Mouse (Mus musculus): ENCODE measurements at regions not wholly inside any gene's neighbourhood (a gene's known extent, or its start where the extent isn't known, plus 50 kb on each side); places are given as distances from the start of the nearest gene placed in this dataset.

DNA sequence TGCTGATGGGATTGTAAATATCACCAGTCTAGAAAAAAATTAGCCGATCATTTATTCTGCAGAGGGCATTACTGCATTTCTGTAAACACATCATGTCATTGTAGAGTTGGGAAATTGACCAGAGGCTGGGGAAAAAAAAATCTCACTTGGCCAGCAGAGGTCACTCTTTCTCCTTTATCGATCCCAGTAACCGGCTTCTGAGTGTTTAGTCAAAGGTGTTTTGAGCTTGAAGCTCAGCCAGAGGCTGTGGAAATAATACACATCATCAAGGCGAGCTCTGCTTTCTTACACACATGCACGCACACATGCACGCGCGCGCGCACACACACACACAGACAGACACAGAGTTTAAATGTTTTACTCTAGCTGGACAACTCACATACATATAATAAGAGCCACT lies 106.5 kb downstream of the Slc4a3 start:
- ATAC-seq (ENCODE audit: insufficient read depth, low FRiP score, low TSS enrichment), result no peak
- H3K27ac ChIP-seq (ENCODE audit: low read depth, low read length), result no peak overlapping the region
- 18% methylated on average over 10 of the region's 10 CpGs for WGBS

GRCm38 (mm10) chr1:75652987-75653573 lies 107.0 kb downstream of the Slc4a3 start:
- Histone ChIP-seq H3K27me3 (ENCODE audit: control insufficient read depth, insufficient read depth, low read length) (no peaks in the 10 kb centered on the region), H3K36me3 (ENCODE audit: control insufficient read depth, insufficient read depth, low read length) (no peaks in the 10 kb centered on the region), H3K4me1 (ENCODE audit: control insufficient read depth, insufficient read depth, low read length) (no peaks in the 10 kb centered on the region), H3K4me3 (ENCODE audit: low read depth, low read length) (no peak overlapping the region), H3K4me2 (ENCODE audit: low read depth) (no peak overlapping the region), H3K9me3 (ENCODE audit: control insufficient read depth, low read length) (no peaks in the 10 kb centered on the region), H3K27ac (ENCODE audit: low read depth, low read length) (no peak overlapping the region), H3K9ac (ENCODE audit: low read length) (no peak overlapping the region)
- DNase-seq (ENCODE audit: low spot score) (no peak), ATAC-seq (ENCODE audit: insufficient read depth, low FRiP score, low TSS enrichment) (no peak)
- WGBS, result 66% methylated on average over 3 of the region's 3 CpGs

More for the DNA sequence above, 106.5 kb downstream of the Slc4a3 start:
- Histone ChIP-seq H3K36me3 (ENCODE audit: control insufficient read depth, insufficient read depth, low read length) (no peaks in the 10 kb centered on the region), H3K9me3 (ENCODE audit: control insufficient read depth, low read length) (no peaks in the 10 kb centered on the region), H3K4me1 (ENCODE audit: control insufficient read depth, insufficient read depth, low read length) (no peaks in the 10 kb centered on the region), H3K9ac (ENCODE audit: low read length) (no peak overlapping the region), H3K4me3 (ENCODE audit: low read depth, low read length) (no peak overlapping the region), H3K4me2 (ENCODE audit: low read depth) (no peak overlapping the region), H3K27me3 (ENCODE audit: control insufficient read depth, insufficient read depth, low read length) (no peaks in the 10 kb centered on the region)
- peak; percentile 73 for DNase-seq (ENCODE audit: low spot score)

GRCm38 (mm10) chr1:75653671-75654076 lies 107.6 kb downstream of the Slc4a3 start:
- Histone ChIP-seq H3K27me3 (ENCODE audit: control insufficient read depth, insufficient read depth, low read length) (no peaks in the 10 kb centered on the region), H3K4me1 (ENCODE audit: control insufficient read depth, insufficient read depth, low read length) (no peaks in the 10 kb centered on the region), H3K4me2 (ENCODE audit: low read depth) (peak overlapping the region; percentile 28; the same call in 1 of the 2 replicates), H3K9me3 (ENCODE audit: control insufficient read depth, low read length) (no peaks in the 10 kb centered on the region), H3K9ac (ENCODE audit: low read length) (no peak overlapping the region), H3K27ac (ENCODE audit: low read depth, low read length) (no peak overlapping the region), H3K4me3 (ENCODE audit: low read depth, low read length) (no peak overlapping the region), H3K36me3 (ENCODE audit: control insufficient read depth, insufficient read depth, low read length) (no peaks in the 10 kb centered on the region)
- WGBS, result 3% methylated on average over 9 of the region's 9 CpGs
- ATAC-seq (ENCODE audit: insufficient read depth, low FRiP score, low TSS enrichment), result peak; percentile 68; the same call in 1 of the 2 replicates
- peak; percentile 78 for DNase-seq (ENCODE audit: low spot score)

GRCm38 (mm10) chr1:75656592-75656991 lies 110.5 kb downstream of the Slc4a3 start:
- H3K4me2 ChIP-seq (ENCODE audit: low read depth), result no peak overlapping the region
- H3K27me3 ChIP-seq (ENCODE audit: control insufficient read depth, insufficient read depth, low read length), result no peaks in the 10 kb centered on the region
- no peaks in the 10 kb centered on the region for H3K36me3 ChIP-seq (ENCODE audit: control insufficient read depth, insufficient read depth, low read length)
- no peak overlapping the region for H3K9ac ChIP-seq (ENCODE audit: low read length)
- H3K4me3 ChIP-seq (ENCODE audit: low read depth, low read length), result no peak overlapping the region
- H3K27ac ChIP-seq (ENCODE audit: low read depth, low read length), result no peak overlapping the region
- DNase-seq (ENCODE audit: low spot score) (no peak), ATAC-seq (ENCODE audit: insufficient read depth, low FRiP score, low TSS enrichment) (no peak)
- 57% methylated on average over 4 of the region's 4 CpGs for WGBS
- 0 out of 2 replicates have a peak, but pooled peaks cover 2% of the 10 kb centered on the region for H3K9me3 ChIP-seq (ENCODE audit: control insufficient read depth, low read length)
- H3K4me1 ChIP-seq (ENCODE audit: control insufficient read depth, insufficient read depth, low read length), result no peaks in the 10 kb centered on the region

DNA sequence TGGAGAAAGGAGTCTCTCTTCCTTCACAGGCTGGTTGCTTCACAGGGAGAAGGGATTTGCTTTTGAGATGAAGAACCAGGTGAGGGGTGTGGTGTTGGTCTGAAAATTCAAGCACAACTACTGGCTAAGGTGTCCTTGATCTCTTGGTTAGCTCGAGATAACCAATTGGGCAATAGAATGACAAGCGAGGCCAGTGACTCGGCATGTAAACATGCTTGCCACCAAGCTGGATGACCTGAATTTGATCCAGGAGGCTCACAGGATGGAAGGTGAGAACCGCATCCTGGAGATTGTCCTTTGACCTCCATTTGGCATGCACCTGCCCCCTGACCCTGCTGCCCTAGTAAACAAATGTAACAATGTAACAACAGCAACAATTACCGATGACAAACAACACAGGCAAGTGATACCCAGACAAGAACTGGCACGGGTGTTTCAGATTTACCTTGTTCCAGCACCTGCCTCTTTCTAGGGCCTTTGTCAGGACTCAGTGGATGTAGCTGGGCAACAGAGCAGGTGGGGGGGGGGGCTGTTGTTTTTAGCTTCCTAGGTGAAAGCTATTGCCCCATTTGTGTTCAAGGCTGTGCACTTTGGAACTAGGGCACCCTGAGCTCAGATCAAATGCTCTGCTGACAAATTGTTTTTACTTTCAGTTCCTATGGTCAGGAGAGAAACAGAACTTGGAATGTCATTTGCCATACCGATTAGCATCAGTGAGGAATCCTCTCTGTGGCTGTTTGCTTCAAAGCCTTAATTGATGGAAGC lies 114.5 kb downstream of the Slc4a3 start:
- Histone ChIP-seq H3K4me1 (ENCODE audit: control insufficient read depth, insufficient read depth, low read length) (peaks cover 8% of the 10 kb centered on the region; the same call in 1 of the 2 replicates), H3K27me3 (ENCODE audit: control insufficient read depth, insufficient read depth, low read length) (no peaks in the 10 kb centered on the region), H3K9ac (ENCODE audit: low read length) (no peak overlapping the region), H3K9me3 (ENCODE audit: control insufficient read depth, low read length) (0 out of 2 replicates have a peak, but pooled peaks cover 2% of the 10 kb centered on the region), H3K27ac (ENCODE audit: low read depth, low read length) (no peak overlapping the region), H3K36me3 (ENCODE audit: control insufficient read depth, insufficient read depth, low read length) (no peaks in the 10 kb centered on the region), H3K4me3 (ENCODE audit: low read depth, low read length) (no peak overlapping the region), H3K4me2 (ENCODE audit: low read depth) (no peak overlapping the region)
- WGBS, result 78% methylated on average over 7 of the region's 7 CpGs
- ATAC-seq (ENCODE audit: insufficient read depth, low FRiP score, low TSS enrichment) (no peak), DNase-seq (ENCODE audit: low spot score) (no peak)

- H3K4me3 ChIP-seq (ENCODE audit: low read depth, low read length), result no peak overlapping the region
Measured at GRCm38 (mm10) chr1:75662141-75662990, 116.3 kb downstream of the Slc4a3 start.

GRCm38 (mm10) chr1:75667736-75668269 lies 121.7 kb downstream of the Slc4a3 start:
- H3K36me3 ChIP-seq (ENCODE audit: control insufficient read depth, insufficient read depth, low read length), result no peaks in the 10 kb centered on the region
- H3K4me1 ChIP-seq (ENCODE audit: control insufficient read depth, insufficient read depth, low read length), result peaks cover 4% of the 10 kb centered on the region; the same call in 1 of the 2 replicates
- no peak overlapping the region for H3K9ac ChIP-seq (ENCODE audit: low read length)
- H3K27ac ChIP-seq (ENCODE audit: low read depth, low read length), result no peak overlapping the region
- WGBS, result 13% methylated on average over 6 of the region's 6 CpGs
- DNase-seq (ENCODE audit: low spot score) (no peak), ATAC-seq (ENCODE audit: insufficient read depth, low FRiP score, low TSS enrichment) (no peak)
- H3K4me2 ChIP-seq (ENCODE audit: low read depth), result no peak overlapping the region
- no peak overlapping the region for H3K4me3 ChIP-seq (ENCODE audit: low read depth, low read length)
- H3K27me3 ChIP-seq (ENCODE audit: control insufficient read depth, insufficient read depth, low read length), result no peaks in the 10 kb centered on the region
- no peaks in the 10 kb centered on the region for H3K9me3 ChIP-seq (ENCODE audit: control insufficient read depth, low read length)

More at GRCm38 (mm10) chr1:75662141-75662990, 116.3 kb downstream of the Slc4a3 start:
- 0 out of 2 replicates have a peak, but pooled peaks cover 2% of the 10 kb centered on the region for H3K9me3 ChIP-seq (ENCODE audit: control insufficient read depth, low read length)
- ATAC-seq (ENCODE audit: insufficient read depth, low FRiP score, low TSS enrichment) (peak; percentile 48; the same call in 1 of the 2 replicates), DNase-seq (ENCODE audit: low spot score) (peak; percentile 64)
- peaks cover 8% of the 10 kb centered on the region; the same call in 1 of the 2 replicates for H3K4me1 ChIP-seq (ENCODE audit: control insufficient read depth, insufficient read depth, low read length)
- WGBS, result 14% methylated on average over 17 of the region's 17 CpGs
- no peaks in the 10 kb centered on the region for H3K27me3 ChIP-seq (ENCODE audit: control insufficient read depth, insufficient read depth, low read length)
- no peak overlapping the region for H3K4me2 ChIP-seq (ENCODE audit: low read depth)
- no peak overlapping the region for H3K9ac ChIP-seq (ENCODE audit: low read length)
- no peaks in the 10 kb centered on the region for H3K36me3 ChIP-seq (ENCODE audit: control insufficient read depth, insufficient read depth, low read length)
- H3K27ac ChIP-seq (ENCODE audit: low read depth, low read length), result no peak overlapping the region

GRCm38 (mm10) chr1:75676295-75676694 lies 130.2 kb downstream of the Slc4a3 start:
- Histone ChIP-seq H3K4me3 (ENCODE audit: low read depth, low read length) (no peak overlapping the region), H3K36me3 (ENCODE audit: control insufficient read depth, insufficient read depth, low read length) (no peaks in the 10 kb centered on the region), H3K27ac (ENCODE audit: low read depth, low read length) (no peak overlapping the region), H3K4me2 (ENCODE audit: low read depth) (no peak overlapping the region), H3K4me1 (ENCODE audit: control insufficient read depth, insufficient read depth, low read length) (no peaks in the 10 kb centered on the region), H3K9me3 (ENCODE audit: control insufficient read depth, low read length) (no peaks in the 10 kb centered on the region), H3K27me3 (ENCODE audit: control insufficient read depth, insufficient read depth, low read length) (no peaks in the 10 kb centered on the region), H3K9ac (ENCODE audit: low read length) (no peak overlapping the region)
- ATAC-seq (ENCODE audit: insufficient read depth, low FRiP score, low TSS enrichment) (no peak), DNase-seq (ENCODE audit: low spot score) (no peak)
- 92% methylated on average over 4 of the region's 4 CpGs for WGBS

All from neural tube, embryonic 11.5 days (tissue).